Mouse (Mus musculus): Measurements from ENCODE around the gene Eif5a.

Gene Eif5a

DNA sequence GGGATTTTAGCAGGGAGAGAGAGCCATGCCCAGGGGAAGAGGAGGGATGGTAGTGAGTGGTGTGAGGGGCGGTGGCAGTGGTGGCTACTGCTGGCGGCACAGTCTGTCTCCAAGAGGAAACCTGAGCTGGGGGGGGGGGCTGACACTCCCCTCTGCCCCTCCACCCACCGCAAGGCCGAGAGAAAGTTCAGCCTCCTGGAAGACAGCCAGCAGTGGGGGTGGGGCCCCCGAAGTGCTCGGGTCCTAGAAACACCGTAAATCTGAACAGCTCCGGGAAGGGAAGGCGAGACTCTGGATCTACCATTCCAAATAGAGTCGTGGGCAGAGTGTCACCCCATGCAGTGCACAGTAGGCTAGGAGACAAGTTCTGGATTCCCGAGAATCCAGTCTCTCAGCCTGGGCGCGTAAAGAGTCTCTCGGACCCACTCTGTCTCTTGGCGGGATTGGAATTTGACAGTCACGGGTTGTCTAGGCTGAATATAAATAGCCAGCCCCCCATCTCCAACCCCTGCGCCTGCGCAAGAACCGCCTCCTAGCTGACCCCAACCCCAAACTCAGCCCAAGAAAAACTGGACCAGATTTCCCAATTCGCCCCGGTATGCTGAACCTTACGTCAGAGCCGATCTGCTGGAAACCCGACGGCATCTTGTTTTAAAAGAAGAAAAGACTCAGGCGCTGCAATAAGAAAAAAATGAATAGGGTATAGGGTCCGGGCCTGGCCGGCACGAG is 25.7 kb upstream of the Eif5a start:
- intact Hi-C loops (cut with DNase I): no loop called here

DNA sequence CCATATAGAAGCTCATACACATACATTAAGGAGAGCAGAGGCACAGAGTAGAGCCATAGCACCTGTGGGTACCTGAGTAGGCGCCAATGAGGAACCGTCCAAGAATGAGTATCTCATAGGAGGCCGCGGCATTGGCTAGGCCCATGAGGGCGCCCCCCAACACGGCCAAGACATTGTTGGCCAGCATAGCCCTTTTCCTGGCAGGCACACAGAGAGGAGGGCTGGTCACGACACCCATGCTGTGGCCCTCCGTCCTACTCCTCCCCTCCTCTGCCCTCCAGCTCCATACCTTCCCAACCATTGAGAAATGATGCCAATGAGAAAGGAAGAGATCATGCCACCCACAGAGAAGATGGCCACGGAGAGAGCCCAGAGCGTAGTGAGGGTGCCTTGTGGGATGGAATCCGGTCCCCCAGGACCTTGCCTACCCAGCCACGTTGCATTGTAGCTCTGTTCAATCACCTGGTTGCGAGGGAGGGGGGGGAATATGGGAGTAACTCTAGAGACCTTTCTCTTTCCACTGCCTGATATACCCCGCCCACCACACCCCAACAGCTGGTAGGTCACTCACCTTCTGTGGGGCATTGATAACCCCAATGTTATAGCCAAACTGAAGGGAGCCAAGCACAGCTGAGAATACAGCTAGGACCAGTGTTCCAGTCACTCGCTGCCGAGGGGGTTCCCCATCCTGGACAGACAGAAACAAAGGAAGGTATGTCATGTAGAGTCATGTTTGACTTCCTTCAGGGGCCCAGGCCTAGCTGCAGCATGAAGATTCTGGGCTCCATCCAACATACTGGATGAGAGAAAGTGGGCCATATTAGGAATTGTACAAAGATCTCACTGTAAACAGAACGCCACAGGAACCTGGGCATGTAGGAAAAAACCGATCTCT is 24.5 kb upstream of the Eif5a start:
- intact Hi-C loops (cut with DNase I): no loop called here

DNA sequence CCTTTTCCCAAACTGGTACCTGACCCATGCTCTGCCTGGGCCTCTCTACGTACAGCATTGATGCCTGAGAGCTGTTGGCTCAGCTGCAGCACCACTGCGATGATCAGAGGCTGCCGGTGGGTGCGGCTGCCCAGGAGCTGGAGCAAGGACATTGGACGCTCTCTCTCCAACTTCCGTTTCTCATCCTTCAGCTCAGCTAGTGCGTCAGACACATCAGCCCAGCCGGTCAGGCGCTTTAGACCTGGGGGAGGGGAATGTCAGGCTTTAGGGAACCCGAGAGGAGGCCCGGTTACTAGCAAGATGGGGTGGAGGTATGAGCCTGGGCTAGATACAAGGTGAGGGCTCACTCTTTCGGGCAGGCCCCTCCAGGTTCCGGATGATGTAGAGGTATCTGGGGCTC is 23.5 kb upstream of the Eif5a start:
- intact Hi-C loops (cut with DNase I): no loop called here

DNA sequence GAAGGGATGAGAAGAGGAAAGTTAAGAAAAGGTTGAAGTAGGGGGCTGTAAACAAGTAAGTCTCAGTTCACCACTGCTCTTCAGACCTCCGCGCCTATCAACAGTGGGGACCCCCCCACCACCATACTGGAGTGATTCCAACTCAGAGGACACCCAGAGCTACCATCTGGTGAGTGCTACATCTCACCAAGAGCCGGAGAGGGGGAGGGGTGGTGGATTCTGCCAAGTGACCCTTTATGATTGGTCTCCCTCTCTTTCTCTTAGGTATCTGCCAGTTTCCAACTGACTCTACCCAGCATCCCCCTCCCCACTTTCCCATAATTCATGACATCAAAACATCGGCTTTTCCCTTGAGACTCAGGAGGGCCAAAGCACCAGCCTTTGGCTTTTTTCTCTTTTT is 19.2 kb upstream of the Eif5a start:
- intact Hi-C loops (cut with DNase I): no loop called here

DNA sequence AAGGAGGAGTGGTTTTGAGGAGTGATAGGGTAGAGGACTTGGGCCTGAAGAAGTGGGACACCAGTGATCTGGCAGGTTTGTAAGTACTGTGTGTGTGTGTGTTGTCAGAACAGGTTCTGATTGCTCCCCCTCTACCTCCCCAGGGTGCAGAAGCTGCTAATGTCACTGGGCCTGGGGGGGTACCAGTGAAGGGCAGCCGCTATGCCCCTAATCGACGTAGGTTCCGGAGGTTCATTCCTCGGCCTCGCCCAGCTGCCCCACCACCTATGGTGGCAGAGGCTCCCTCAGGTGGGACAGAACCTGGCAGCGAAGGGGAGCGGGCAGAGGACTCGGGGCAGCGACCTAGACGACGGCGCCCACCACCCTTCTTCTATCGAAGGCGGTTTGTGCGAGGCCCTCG is 18.0 kb upstream of the Eif5a start:
- intact Hi-C loops (cut with DNase I): loop anchor here (10.0 kb wide), 1 partner anchor 275 kb away; the partner anchor contains the start of gene Slc16a11

DNA sequence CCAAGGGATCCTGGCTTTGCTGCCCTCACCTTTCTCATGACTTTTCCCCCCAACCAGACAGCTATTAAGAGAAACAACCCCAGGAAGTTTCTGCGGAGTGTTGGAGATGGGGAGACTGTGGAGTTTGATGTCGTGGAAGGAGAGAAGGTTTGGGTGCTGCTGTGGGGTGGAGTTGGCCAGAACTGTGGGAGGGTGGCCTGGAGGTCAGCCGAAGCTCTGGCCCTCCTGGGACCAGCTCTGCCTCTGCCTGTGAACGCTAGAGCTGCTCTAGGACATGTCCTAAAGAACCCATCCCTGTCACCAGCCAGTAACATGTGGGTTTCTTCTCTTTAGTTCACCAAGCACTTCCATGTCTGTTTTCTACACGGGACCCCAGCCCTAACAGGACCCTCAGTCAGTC is 17.4 kb upstream of the Eif5a start:
- intact Hi-C loops (cut with DNase I): loop anchor here (10.0 kb wide), 1 partner anchor 276 kb away; the partner anchor contains the start of gene Slc16a11

DNA sequence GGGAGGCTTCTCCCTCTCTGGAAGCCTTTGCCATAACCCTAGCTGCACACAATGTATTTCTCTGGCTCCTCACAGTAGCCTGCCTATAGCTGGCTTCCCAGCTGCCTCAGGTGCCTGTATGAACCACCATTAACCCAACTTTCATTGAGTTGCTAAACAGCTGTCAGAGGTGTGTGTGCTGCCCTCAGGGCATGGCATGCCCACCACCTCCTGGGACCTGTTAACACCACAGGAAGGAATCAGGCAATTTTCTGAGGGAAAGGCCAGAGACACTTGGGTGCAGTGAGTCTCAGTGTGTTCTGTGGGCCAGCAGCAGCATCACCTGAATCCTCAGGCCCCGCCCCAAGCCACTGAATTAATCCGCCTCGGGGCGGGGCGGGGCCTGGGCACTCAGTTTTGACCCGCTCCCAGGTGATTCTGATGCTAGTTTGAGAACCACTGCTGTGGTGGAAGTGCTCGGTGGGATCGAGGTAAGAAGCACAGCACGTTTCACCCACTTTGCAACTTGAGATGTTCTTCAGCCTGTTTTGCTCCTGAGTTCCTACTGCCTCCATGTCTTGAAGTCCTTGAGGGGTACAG is 16.7 kb upstream of the Eif5a start:
- intact Hi-C loops (cut with DNase I): loop anchor here (10.0 kb wide), 1 partner anchor 276 kb away; the partner anchor contains the start of gene Slc16a11

DNA sequence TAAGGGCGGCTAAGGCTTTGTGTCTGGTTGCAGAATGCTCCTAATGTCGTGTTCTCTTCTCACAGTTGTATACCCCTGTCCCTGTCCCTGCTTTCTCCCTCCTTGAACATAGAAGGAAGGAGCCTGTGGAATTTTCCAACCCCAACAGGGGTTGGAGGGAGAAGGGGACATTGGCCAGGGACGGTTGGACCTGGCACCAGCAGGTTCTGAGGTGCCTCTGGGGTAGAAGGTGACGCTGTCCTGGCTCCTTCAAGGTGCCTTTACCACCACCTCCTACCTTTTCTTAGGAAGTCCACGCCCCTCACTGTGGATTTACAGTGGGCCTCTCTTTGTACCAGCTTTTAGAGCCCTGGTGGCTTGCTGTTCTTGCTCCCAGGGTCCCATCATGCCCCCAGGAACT is 16.1 kb upstream of the Eif5a start:
- intact Hi-C loops (cut with DNase I): loop anchor here (10.0 kb wide), 1 partner anchor 277 kb away; the partner anchor contains the start of gene Slc16a11

DNA sequence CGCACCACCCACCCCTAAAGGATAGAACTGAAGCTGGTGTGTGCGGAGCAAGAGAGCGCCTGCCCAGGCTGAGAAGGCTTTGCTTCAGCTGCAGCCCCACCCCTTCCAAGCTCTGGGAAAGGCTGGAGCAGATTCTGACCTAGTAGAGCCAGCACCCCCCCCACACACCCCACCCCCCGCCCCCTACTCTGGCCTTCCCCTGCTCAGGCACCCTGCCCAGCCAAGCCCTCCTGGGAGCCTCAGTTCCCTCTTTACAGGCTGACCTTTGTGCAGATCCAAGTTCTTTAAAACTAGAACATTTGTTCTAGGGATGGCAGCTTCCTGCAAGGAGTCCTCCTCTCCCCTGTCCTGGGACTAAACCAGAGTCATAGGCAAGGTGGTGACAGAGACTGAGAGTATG is 15.6 kb upstream of the Eif5a start:
- intact Hi-C loops (cut with DNase I): loop anchor here (10.0 kb wide), 1 partner anchor 277 kb away; the partner anchor contains the start of gene Slc16a11

DNA sequence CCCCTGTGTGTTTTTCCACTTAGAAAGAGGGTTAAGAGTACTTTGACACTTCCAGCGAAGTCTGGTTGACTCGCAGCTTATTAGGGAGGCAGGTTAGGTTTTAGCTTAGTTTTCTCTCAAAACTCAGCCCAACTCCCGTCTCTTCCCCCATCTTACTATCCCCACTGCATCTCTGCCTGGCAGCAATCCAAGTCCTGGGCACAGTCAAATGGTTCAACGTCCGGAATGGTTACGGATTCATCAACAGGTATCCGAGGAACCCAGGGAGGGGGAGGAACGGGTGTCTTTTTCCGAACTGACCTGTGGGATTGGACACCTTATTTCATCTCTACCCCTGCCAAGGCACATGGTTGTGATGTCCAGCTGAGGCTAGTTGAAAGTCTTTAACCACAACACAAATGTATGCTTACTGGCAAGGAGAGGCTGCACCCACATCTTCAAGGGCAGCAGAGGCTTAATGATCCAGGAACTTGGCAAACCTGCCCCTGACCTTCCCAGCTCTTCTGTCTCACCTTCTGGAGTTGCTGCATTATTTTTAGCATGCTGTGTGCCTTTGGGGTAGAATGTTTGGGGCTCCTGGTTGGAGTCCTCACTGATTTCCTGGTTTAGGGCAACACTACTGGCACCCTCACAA is 15.1 kb upstream of the Eif5a start:
- intact Hi-C loops (cut with DNase I): loop anchor here (10.0 kb wide), 1 partner anchor 278 kb away; the partner anchor contains the start of gene Slc16a11

DNA sequence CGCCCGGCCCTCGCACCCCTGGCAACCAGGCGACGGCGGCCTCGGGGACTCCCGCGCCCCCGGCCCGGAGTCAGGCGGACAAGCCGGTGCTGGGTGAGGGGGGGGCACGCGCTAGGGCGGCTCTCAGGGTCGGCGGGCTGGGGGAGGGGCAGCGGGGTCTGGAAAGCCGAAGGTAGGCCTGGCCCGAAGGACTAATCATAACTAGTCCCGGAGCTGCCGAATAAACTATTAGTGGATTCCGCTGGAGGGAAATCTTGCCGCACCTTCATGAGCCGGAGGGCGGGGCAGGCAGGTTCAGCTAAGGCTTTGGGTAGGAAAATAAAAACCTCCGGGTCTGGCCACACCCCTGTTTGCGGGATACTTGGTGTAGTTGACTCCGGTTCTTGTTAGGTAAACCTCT is 14.4 kb upstream of the Eif5a start:
- intact Hi-C loops (cut with DNase I): loop anchor here (10.0 kb wide), 1 partner anchor 279 kb away; the partner anchor contains the start of gene Slc16a11

DNA sequence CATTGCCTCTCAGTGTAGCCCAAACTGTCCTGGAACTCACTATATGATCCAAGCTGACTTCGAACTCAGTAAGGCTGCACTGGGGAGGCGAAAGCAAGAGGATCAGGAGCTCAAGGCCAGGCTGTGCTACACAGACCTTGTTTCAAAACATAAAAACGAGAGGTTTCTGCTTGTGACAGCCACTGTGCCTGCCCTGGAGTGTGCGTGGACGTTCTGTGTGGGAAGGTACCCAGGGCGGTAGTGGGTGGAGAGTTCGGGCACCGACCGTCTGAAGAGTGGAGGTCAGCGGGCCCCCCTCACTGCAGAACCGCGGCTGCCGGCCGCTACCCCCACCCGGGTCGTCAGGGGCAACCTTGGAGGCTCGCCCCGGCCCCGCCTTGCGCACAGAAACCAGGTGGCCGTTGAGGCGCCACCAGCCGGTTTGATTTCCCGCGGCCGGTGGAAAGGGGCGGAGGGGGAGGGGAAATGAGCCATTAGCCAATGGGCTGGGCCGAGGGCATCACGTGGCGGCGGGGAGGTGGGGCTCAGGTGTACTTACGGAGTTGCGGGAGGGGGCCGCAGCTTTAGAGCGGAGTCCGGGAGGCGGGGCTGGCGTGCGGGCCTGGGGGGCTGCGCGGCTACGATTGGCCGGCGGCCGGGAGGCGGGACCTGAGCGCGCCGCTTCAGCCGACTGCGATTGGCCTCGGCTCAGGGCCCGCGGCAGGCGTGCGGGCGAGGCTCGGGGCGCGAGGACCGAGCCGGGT is 13.6 kb upstream of the Eif5a start, which contains the start of gene Ybx2:
Gene Ybx2, plus strand, starts transcription at position 660 of the 743 bp plus-strand sequence.
- intact Hi-C loops (cut with DNase I): loop anchor here (10.0 kb wide), 1 partner anchor 279 kb away; the partner anchor contains the start of gene Slc16a11

DNA sequence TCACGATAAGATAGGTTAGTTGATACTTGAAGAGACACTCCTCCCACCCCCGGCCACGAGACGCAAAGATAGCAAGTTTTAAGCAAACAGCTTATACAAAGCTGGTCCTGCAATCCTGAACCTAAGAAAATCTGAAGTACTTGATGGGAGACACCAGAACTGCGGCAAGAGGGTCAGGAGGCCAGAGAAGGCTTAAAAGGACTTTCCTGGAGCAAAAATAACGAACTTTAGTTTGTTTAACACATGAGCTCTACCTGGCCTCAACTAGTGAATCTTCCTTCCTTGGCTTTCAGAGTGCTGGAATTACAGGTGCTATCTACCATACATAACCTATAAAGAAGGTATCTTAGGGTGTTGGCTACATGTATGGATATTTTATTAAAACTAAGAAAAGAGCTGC is 12.9 kb upstream of the Eif5a start:
- intact Hi-C loops (cut with DNase I): loop anchor here (1.0 to 10.0 kb wide), 2 partner anchors 15 to 280 kb away; partner anchors contain the start of gene Slc16a11

DNA sequence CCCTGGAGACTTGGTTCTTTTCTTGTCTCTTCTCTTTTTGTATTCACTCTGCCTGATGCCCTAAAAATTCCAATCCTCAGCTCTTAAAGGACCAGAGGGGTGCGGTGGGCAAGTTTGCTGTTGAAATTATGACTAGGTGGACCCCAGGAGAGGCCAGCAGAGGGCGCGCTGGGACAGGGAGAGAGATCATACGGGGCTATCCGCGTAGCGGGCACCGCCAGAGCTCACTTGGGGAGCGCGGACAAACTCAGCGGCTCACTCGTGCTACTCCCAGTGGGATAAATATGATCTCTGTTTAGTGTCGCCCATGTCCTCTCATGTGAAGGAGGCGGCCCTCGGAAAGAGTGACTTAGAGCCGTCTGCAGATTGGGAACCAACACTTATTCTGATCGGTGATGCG is 12.4 kb upstream of the Eif5a start:
- intact Hi-C loops (cut with DNase I): loop anchor here (1.0 to 10.0 kb wide), 2 partner anchors 15 to 281 kb away; partner anchors contain the start of gene Slc16a11

DNA sequence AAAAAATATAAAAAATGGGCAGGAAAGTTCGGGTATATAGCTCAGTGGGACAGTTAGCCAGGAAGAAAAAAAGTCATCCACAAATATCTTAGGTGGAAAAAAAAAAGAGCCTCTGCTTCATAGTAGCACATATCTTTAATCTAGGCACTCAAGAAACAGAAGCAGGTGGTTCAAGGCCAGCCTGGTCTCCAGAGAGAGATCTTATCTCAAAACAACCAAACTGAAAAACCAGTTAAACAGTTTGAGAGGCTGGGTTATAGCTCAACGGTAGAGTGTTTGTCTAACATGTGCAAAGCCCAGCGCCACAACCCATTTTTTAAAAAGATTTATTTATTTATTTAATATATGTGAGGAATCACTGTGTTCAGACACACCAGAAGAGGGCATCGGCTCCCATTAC is 11.3 kb upstream of the Eif5a start:
- intact Hi-C loops (cut with DNase I): loop anchor here (10.0 kb wide), 1 partner anchor 282 kb away; the partner anchor contains the start of gene Slc16a11

DNA sequence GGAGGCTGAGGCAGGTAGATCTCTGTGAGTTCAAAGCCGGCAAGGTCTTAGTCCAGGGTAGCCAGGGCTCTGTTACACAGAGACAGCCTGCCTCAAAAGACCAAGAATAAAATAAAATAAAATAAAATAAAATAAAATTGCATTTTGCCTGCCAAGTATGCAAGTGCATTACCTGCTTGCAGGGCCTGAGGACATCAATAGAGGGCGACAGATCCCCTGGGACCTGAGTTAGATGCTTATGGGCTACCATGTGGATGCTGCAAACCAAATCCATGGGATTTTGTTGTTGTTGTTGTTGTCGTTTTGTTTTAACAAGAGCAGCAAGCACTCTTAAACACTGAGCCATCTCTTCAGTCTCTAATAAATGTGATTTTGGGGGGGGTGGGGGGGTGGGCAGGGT is 10.5 kb upstream of the Eif5a start:
- intact Hi-C loops (cut with DNase I): loop anchor here (10.0 kb wide), 1 partner anchor 283 kb away; the partner anchor contains the start of gene Slc16a11

DNA sequence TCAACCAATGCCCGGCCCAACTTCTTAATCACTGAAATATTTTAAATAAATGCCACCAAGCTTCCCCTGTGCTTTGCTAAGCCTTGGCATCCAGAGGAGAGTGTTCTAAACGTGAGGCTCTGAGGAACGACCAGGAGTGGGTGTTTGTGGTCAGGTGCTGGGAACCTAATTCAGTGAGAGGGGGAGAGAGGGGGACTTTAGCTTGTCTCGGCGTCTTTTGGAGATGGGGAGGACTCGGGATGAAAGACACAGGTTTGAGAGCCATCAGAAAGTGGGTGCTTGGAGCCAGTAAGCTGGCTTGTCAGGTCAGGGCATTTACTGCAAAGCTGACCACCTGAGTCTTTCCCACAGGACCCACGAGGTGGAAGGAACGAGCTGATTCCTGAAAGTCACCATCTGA is 10.0 kb upstream of the Eif5a start:
- intact Hi-C loops (cut with DNase I): loop anchor here (10.0 kb wide), 1 partner anchor 283 kb away; the partner anchor contains the start of gene Slc16a11

DNA sequence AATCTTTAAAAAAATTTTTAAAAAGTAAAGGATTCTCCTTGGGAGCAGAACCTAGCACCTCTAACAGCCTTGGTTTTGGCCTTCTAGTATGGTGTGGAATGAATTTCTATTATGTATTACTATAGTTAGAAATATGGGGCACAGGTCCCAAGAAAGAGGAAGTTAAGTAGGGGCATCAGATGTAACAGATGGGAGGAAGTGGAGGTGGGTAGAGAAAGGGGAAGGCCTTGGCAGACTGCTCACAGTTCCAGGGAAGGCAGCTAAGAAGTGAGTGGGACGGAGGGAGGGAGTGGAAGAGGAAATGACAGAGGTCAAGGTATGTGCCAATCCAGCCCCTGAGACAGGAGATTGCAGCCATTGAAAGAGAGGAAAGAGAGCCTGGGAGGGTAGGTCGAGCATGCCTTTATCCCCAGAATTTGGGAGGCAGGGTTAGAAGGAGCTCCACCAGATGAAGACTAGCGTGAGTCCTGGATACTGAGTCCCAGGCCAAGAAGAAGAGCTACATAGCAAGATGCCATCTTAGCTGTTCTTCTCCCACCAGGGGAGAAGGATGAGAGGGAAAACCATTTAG is 9.3 kb upstream of the Eif5a start:
- intact Hi-C loops (cut with DNase I): loop anchor here (10.0 kb wide), 1 partner anchor 284 kb away; the partner anchor contains the start of gene Slc16a11

DNA sequence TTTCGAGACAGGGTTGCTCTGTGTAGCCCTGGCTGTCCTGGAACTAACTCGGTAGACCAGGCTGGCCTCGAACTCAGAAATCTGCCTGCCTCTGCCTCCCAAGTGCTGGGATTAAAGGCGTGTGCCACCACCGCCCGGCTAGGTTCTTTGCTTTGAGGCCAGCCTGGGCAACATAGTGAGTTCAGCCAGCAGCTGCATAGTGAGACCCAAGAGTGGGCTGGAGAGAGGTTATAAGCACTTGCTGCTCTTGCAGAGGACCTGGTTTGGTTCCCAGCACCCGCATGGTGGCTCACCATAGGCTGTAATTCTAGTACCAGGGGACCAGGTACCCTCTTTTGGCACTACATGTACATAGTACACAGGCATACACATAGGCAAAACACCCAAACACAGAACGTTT is 8.4 kb upstream of the Eif5a start:
- intact Hi-C loops (cut with DNase I): loop anchor here (10.0 kb wide), 1 partner anchor 285 kb away; the partner anchor contains the start of gene Slc16a11

Data from adrenal gland (tissue).